Mouse (Mus musculus) heart, embryonic 12.5 days (tissue): Measurements from ENCODE around the gene Mfap4. TPM values are rescaled to one million over a fixed set of nuclear protein-coding genes. Genes with fewer than 3 reads are reported as not detected.
A peak's percentile ranks its signal among the peaks of the same experiment; 100 is the strongest.

Experiments used
- ATAC-seq: fragments of 200-750 bp; cut with Nextera tagmentation; 2 replicates; pipeline ENCODE4 v1.8.0; 2017; ENCODE audit warnings: moderate TSS enrichment, moderate library complexity; ENCODE audit not compliant: insufficient number of reproducible peaks, low FRiP score
- H3K27ac ChIP-seq: fragments of 300-500 bp; sonication (generic); 2 replicates; pipeline ENCODE4 v1.5.1; 2016; ENCODE audit warnings: mild to moderate bottlenecking, moderate library complexity; ENCODE audit not compliant: poor library complexity, severe bottlenecking
- H3K27me3 ChIP-seq: fragments of 300-500 bp; sonication (generic); replicated peaks from 2 replicates; pipeline ENCODE4 v1.6.1; 2016; ENCODE audit warnings: mild to moderate bottlenecking, moderate library complexity
- H3K36me3 ChIP-seq: fragments of 300-500 bp; sonication (generic); 2 replicates; pipeline ENCODE4 v1.6.1; 2016; ENCODE audit warnings: mild to moderate bottlenecking, moderate library complexity
- H3K4me1 ChIP-seq: fragments of 300-500 bp; sonication (generic); replicated peaks from 2 replicates; pipeline ENCODE4 v1.6.1; 2016; ENCODE audit warnings: mild to moderate bottlenecking
- H3K4me2 ChIP-seq: fragments of 300-500 bp; sonication (generic); 2 replicates; pipeline ENCODE4 v1.6.1; 2016; ENCODE audit warnings: mild to moderate bottlenecking, moderate library complexity
- H3K4me3 ChIP-seq: fragments of 300-500 bp; sonication (generic); 2 replicates; pipeline ENCODE4 v1.5.1; 2016; ENCODE audit warnings: mild to moderate bottlenecking
- H3K9ac ChIP-seq: fragments of 300-500 bp; sonication (generic); 2 replicates; pipeline ENCODE4 v1.6.1; 2016; ENCODE audit warnings: mild to moderate bottlenecking, moderate library complexity
- H3K9me3 ChIP-seq: fragments of 300-500 bp; sonication (generic); replicated peaks from 2 replicates; pipeline ENCODE4 v1.6.1; 2016; ENCODE audit warnings: mild to moderate bottlenecking, moderate library complexity
- WGBS: fragments of 180-500 bp; shearing (Covaris S2); methylation state at CpG from one replicate; pipeline ENCODE4 v1.1.7; 2016; 5-methylcytosine and 5-hydroxymethylcytosine counted together
- polyA plus RNA-seq: library from polyadenylated mRNA; unstranded; fragments of >200 nt; fragmentation: Nextera tagmentation; extraction: Ambion mirVana; gene quantifications from 2 replicates; pipeline ENCODE4 v1.2.1, GENCODE M21; 2016

Mfap4 gene
- polyA plus RNA-seq, 1 experiment from 2014 or later, result 76.0 TPM

- Histone ChIP-seq H3K4me2 (no peak overlapping the region), H3K4me3 (no peak overlapping the region), H3K9ac (no peak overlapping the region), H3K36me3 (peaks cover 73% of the 10 kb centered on the region), H3K27me3 (no peaks in the 10 kb centered on the region), H3K9me3 (no peaks in the 10 kb centered on the region), H3K27ac (peak overlapping the region; percentile 51; the same call in 1 of the 2 replicates), H3K4me1 (peaks cover 19% of the 10 kb centered on the region)
- 84% methylated on average over 3 of the region's 3 CpGs for WGBS
- ATAC-seq, result no peak
These were observed 34.4 kb downstream of the Mfap4 start for GRCm38 (mm10) chr11:61519484-61520107.

DNA sequence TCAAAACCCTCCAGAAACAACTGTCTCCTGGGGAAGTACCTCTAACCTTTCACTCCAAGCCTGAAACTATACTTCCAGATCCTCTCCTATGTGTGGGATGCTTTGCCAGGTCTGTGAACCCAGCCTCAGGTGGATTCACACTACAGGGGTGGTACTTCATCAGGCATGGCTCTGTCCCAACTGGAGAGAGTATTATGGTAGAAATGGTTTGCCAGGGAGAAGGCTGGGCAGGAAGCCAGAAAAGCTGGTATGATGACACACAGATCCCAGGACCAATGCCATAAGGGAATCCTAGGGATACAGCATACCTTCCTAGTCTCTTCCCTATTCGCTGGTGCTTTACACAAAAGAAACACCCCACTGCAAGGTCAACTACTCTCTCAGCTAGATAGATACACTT lies 41.6 kb downstream of the Mfap4 start:
- Histone ChIP-seq H3K27me3 (no peaks in the 10 kb centered on the region), H3K4me3 (no peak overlapping the region), H3K27ac (no peak overlapping the region), H3K9me3 (no peaks in the 10 kb centered on the region), H3K4me2 (no peak overlapping the region), H3K9ac (no peak overlapping the region), H3K4me1 (peaks cover 14% of the 10 kb centered on the region), H3K36me3 (peaks cover 28% of the 10 kb centered on the region)
- ATAC-seq, result no peak
- WGBS, result 75% methylated on average over 1 of the region's 1 CpGs

GRCm38 (mm10) chr11:61529268-61529713 lies 44.1 kb downstream of the Mfap4 start:
- Histone ChIP-seq H3K4me1 (peaks cover 24% of the 10 kb centered on the region), H3K4me2 (no peak overlapping the region), H3K4me3 (no peak overlapping the region), H3K9me3 (no peaks in the 10 kb centered on the region), H3K36me3 (peaks cover 26% of the 10 kb centered on the region), H3K27me3 (no peaks in the 10 kb centered on the region), H3K27ac (peak overlapping the region; percentile 55; the same call in 1 of the 2 replicates), H3K9ac (no peak overlapping the region)
- ATAC-seq, result 0 out of 2 replicates have a peak, but pooled peaks have one; percentile 29
- WGBS, result 55% methylated on average over 4 of the region's 4 CpGs

- no peak overlapping the region for H3K27ac ChIP-seq
- 78% methylated on average over 2 of the region's 2 CpGs for WGBS
- no peak for ATAC-seq
- no peaks in the 10 kb centered on the region for H3K9me3 ChIP-seq
- peaks cover 24% of the 10 kb centered on the region for H3K36me3 ChIP-seq
- peaks cover 18% of the 10 kb centered on the region; the same call in 1 of the 2 replicates for H3K4me1 ChIP-seq
- H3K4me3 ChIP-seq, result no peak overlapping the region
- no peak overlapping the region for H3K4me2 ChIP-seq
- no peaks in the 10 kb centered on the region for H3K27me3 ChIP-seq
- no peak overlapping the region for H3K9ac ChIP-seq
These were observed 47.6 kb downstream of the Mfap4 start for GRCm38 (mm10) chr11:61532820-61533219.

DNA sequence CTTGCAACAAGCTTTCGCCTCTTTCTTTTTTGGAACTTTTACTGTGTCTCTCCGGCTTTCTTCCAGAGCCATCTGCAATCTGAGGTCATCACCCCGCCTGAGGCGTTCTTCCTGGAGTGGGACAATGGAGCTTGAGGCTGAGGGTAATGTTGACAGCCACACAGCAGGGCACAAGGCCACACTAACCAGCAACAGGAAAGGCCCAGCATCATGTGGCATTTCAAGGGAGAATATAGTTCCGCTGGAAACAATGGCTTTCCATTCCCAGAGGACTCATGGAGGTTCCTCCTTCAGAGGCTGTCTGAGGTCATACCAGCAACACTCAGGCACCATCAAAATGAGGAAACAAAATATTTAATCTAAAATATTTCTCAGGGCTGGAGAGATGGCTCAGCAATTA lies 48.3 kb downstream of the Mfap4 start:
- 63% methylated on average over 5 of the region's 5 CpGs for WGBS
- H3K27me3 ChIP-seq, result no peaks in the 10 kb centered on the region
- peaks cover 21% of the 10 kb centered on the region for H3K36me3 ChIP-seq
- no peak overlapping the region for H3K9ac ChIP-seq
- no peaks in the 10 kb centered on the region for H3K9me3 ChIP-seq
- peaks cover 24% of the 10 kb centered on the region for H3K4me1 ChIP-seq
- no peak overlapping the region for H3K4me3 ChIP-seq
- no peak overlapping the region for H3K27ac ChIP-seq
- H3K4me2 ChIP-seq, result no peak overlapping the region
- peak; percentile 58 for ATAC-seq

- 64% methylated on average over 1 of the region's 1 CpGs for WGBS
- no peak overlapping the region for H3K9ac ChIP-seq
- H3K4me2 ChIP-seq, result no peak overlapping the region
- peaks cover 19% of the 10 kb centered on the region for H3K4me1 ChIP-seq
- no peak for ATAC-seq
- H3K27ac ChIP-seq, result no peak overlapping the region
- H3K36me3 ChIP-seq, result peaks cover 32% of the 10 kb centered on the region
- no peaks in the 10 kb centered on the region for H3K27me3 ChIP-seq
- H3K4me3 ChIP-seq, result no peak overlapping the region
- no peaks in the 10 kb centered on the region for H3K9me3 ChIP-seq
These were observed 50.3 kb downstream of the Mfap4 start for GRCm38 (mm10) chr11:61535530-61535929.

DNA sequence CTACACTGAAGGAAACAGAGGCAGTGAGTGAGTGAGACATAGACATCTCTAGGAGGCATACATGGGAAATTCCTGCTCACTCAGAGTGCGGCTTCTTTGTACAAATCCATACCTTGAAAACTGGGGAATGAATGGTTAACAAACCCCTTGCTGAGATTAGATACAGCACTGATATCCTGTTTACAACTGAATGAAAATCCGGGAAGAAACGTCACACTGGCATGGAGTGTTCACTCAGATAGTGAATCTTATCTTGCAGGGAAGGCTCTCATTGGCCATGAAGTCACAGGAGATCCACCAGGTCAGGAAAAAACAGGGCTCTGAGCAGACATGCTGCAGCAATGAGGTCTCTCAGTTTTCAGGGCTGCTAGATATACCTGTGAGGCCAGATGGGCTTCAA lies 51.7 kb downstream of the Mfap4 start:
- Histone ChIP-seq H3K4me1 (peaks cover 32% of the 10 kb centered on the region), H3K9me3 (no peaks in the 10 kb centered on the region), H3K36me3 (peaks cover 25% of the 10 kb centered on the region), H3K4me3 (no peak overlapping the region), H3K27ac (no peak overlapping the region), H3K4me2 (no peak overlapping the region), H3K9ac (no peak overlapping the region), H3K27me3 (no peaks in the 10 kb centered on the region)
- 40% methylated on average over 3 of the region's 3 CpGs for WGBS
- no peak for ATAC-seq

DNA sequence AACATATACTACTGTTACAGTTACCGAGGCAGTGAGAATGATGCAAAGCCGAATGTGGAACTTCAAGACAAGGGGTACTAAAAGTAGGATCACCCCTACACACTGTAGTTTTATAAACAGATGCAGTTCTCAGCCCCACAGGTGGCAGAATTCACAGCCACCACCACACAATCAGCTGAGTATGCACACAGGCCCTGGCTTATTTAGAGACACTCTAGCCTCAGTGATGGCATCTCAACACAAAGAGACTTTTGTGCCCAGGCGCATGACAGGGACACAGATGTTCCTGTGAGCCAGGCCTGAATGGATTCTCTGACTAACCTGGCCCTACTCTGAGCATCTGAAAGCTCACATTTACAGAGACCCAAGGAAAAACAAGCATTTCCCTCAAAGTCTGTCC lies 52.1 kb downstream of the Mfap4 start:
- no peaks in the 10 kb centered on the region for H3K9me3 ChIP-seq
- no peak overlapping the region for H3K27ac ChIP-seq
- H3K9ac ChIP-seq, result no peak overlapping the region
- no peak overlapping the region for H3K4me3 ChIP-seq
- ATAC-seq, result no peak
- 73% methylated on average over 3 of the region's 3 CpGs for WGBS
- no peak overlapping the region for H3K4me2 ChIP-seq
- H3K4me1 ChIP-seq, result peaks cover 33% of the 10 kb centered on the region
- peaks cover 24% of the 10 kb centered on the region for H3K36me3 ChIP-seq
- no peaks in the 10 kb centered on the region for H3K27me3 ChIP-seq

Other genes with a start within 250 kb of the Mfap4 start
- 32.0 and 33.1 TPM in 2 replicates for gene Aldh3a2, start 218.0 kb upstream of the Mfap4 start, polyA plus RNA-seq
- gene Slc47a2, start 142.6 kb upstream of the Mfap4 start, polyA plus RNA-seq, result not detected in 2 replicates
- 26.1 and 27.4 TPM in 2 replicates for gene Slc47a1, start 107.1 kb upstream of the Mfap4 start, polyA plus RNA-seq
- gene Rnf112, start 31.3 kb upstream of the Mfap4 start, polyA plus RNA-seq, result 0.17 and 0.42 TPM in 2 replicates
- 33.9 and 35.3 TPM in 2 replicates for gene Mapk7, start 9.0 kb downstream of the Mfap4 start, polyA plus RNA-seq
- 9.0 and 11.0 TPM in 2 replicates for gene B9d1, start 19.7 kb downstream of the Mfap4 start, polyA plus RNA-seq
- 23.1 and 25.9 TPM in 2 replicates for gene Epn2, start 94.3 kb downstream of the Mfap4 start, polyA plus RNA-seq
- gene Grap, start 167.8 kb downstream of the Mfap4 start, polyA plus RNA-seq, result 7.7 and 8.1 TPM in 2 replicates
- gene Fam83g, start 198.7 kb downstream of the Mfap4 start, polyA plus RNA-seq, result 2.7 and 2.8 TPM in 2 replicates
- gene Slc5a10, start 235.4 kb downstream of the Mfap4 start, polyA plus RNA-seq, result not detected in 2 replicates